Mouse (Mus musculus): ENCODE results near the gene Fam186b. TPM values are rescaled to one million over a fixed set of nuclear protein-coding genes. Genes with fewer than 3 reads are reported as not detected.

The Fam186b gene
- total and polyA plus RNA-seq, 2 experiments, result not detected

DNA sequence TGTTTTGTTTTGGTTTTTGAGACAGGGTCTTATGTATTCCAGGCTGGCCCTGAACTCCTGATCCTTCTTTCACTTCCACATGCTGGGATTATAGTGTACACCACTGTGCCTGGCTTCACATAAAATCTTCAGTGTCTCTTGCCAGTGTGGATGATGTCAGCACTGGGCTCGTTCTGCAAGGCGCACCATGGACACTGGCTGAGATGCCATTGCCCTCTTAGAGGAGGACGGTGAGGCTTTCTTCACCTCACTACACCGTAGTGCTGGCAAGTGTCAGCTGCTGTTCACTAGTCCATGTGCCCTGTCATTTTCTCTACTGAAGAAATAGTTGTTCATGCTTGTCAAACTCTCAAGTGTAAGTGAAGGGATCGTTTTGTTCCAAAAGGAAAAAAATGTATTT, 14.9 kb upstream of the Fam186b start:
- peaks cover 23% of the 10 kb centered on the region; the same call in 1 of the 2 replicates for H3K36me3 ChIP-seq (ENCODE audit: control insufficient read depth, insufficient read depth, low read length)
- no peak for DNase-seq (ENCODE audit: extremely low read depth, low read depth, low spot score)
- no peak overlapping the region for H3K27ac ChIP-seq (replicated peaks; ENCODE audit: insufficient read depth, low read depth, low read length)
- no peaks in the 10 kb centered on the region for H3K4me1 ChIP-seq (ENCODE audit: control insufficient read depth, insufficient read depth, low read length)
- H3K79me2 ChIP-seq (ENCODE audit: control insufficient read depth, insufficient read depth, low read length), result no peaks in the 10 kb centered on the region
- WGBS, result 88% methylated on average over 5 of the region's 5 CpGs
- no peak overlapping the region for H3K4me3 ChIP-seq (ENCODE audit: insufficient read depth, low read depth, low read length)
- H3K27me3 ChIP-seq (ENCODE audit: control insufficient read depth, insufficient read depth, low read length), result no peaks in the 10 kb centered on the region
- H3K9ac ChIP-seq (ENCODE audit: low read depth, low read length), result no peak overlapping the region
- TF ChIP-seq CTCF (IDR thresholded peaks at IDR 0.05; ENCODE audit: low read depth, low read length), result no peak
- no peak for TF ChIP-seq POLR2A (IDR thresholded peaks at IDR 0.05; ENCODE audit: extremely low read depth, insufficient read depth, low read length)

DNA sequence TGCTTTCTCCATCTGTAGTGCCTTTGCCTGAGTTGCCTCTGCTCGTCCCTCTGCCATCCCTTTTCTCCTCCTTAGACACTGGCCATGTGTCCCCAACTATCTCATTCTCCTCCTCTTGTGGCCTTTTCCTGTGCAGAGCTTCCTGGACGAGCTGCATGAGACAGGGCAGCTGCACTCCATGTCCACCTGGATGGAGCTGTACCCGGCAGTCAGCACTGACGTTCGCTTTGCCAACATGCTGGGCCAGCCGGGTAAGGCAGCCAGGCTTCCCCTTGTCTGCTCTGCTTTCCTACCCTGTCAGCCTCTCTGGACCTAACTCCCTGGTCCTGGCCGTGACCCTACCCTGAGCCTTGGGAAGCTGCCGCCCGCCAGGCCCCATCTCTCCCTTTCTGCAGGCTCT, 13.9 kb upstream of the Fam186b start:
- H3K79me2 ChIP-seq (ENCODE audit: control insufficient read depth, insufficient read depth, low read length), result no peaks in the 10 kb centered on the region
- H3K9ac ChIP-seq (ENCODE audit: low read depth, low read length), result no peak overlapping the region
- DNase-seq (ENCODE audit: extremely low read depth, low read depth, low spot score), result no peak
- H3K27ac ChIP-seq (replicated peaks; ENCODE audit: insufficient read depth, low read depth, low read length), result no peak overlapping the region
- no peak for TF ChIP-seq POLR2A (IDR thresholded peaks at IDR 0.05; ENCODE audit: extremely low read depth, insufficient read depth, low read length)
- no peak for TF ChIP-seq CTCF (IDR thresholded peaks at IDR 0.05; ENCODE audit: low read depth, low read length)
- 95% methylated on average over 9 of the region's 9 CpGs for WGBS
- no peaks in the 10 kb centered on the region for H3K4me1 ChIP-seq (ENCODE audit: control insufficient read depth, insufficient read depth, low read length)
- H3K27me3 ChIP-seq (ENCODE audit: control insufficient read depth, insufficient read depth, low read length), result no peaks in the 10 kb centered on the region
- no peak overlapping the region for H3K4me3 ChIP-seq (ENCODE audit: insufficient read depth, low read depth, low read length)
- H3K36me3 ChIP-seq (ENCODE audit: control insufficient read depth, insufficient read depth, low read length), result peaks cover 25% of the 10 kb centered on the region; the same call in 1 of the 2 replicates

DNA sequence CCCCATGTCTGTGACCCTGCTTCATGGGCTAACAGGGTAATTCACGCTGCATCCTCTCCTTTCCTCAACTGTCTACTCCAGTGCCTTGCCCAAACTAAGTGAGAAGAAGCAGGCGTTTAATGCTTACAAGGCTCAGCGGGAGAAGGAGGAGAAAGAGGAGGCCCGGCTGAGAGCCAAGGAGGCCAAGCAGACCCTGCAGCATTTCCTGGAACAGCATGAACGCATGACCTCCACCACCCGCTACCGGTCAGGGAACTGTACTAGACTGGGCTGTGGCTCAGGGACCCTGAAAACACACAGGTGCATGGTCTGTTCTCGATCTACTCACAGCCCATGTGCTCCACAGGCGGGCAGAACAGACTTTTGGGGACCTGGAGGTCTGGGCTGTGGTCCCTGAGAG, 11.8 kb upstream of the Fam186b start:
- peaks cover 24% of the 10 kb centered on the region; the same call in 1 of the 2 replicates for H3K36me3 ChIP-seq (ENCODE audit: control insufficient read depth, insufficient read depth, low read length)
- 74% methylated on average over 9 of the region's 9 CpGs for WGBS
- H3K27ac ChIP-seq (replicated peaks; ENCODE audit: insufficient read depth, low read depth, low read length), result no peak overlapping the region
- no peak overlapping the region for H3K9ac ChIP-seq (ENCODE audit: low read depth, low read length)
- no peak for DNase-seq (ENCODE audit: extremely low read depth, low read depth, low spot score)
- no peaks in the 10 kb centered on the region for H3K27me3 ChIP-seq (ENCODE audit: control insufficient read depth, insufficient read depth, low read length)
- no peaks in the 10 kb centered on the region for H3K4me1 ChIP-seq (ENCODE audit: control insufficient read depth, insufficient read depth, low read length)
- no peaks in the 10 kb centered on the region for H3K79me2 ChIP-seq (ENCODE audit: control insufficient read depth, insufficient read depth, low read length)
- H3K4me3 ChIP-seq (ENCODE audit: insufficient read depth, low read depth, low read length), result no peak overlapping the region
- TF ChIP-seq CTCF (IDR thresholded peaks at IDR 0.05; ENCODE audit: low read depth, low read length) (no peak), POLR2A (IDR thresholded peaks at IDR 0.05; ENCODE audit: extremely low read depth, insufficient read depth, low read length) (no peak)

DNA sequence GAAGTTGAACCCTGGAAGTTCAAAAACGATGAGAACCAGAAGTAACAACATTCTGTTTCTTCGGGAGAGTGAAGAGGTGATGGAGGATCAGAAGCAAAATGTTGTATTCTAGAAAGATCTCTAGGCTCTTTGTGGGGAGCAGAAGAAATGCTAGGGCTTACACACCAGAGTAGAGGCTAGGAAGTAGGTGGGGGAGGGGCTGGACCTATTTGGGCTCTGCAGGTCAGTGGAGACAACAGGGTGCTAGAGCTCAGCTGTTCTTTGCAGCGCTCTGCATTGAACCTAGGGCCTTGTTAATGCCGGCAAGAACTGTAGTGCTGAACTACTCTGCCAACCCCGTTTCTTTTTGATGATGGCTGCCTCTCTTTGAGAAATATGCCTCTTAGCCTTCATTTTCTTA, 525 bp upstream of the Fam186b start:
- Histone ChIP-seq H3K4me1 (ENCODE audit: control insufficient read depth, insufficient read depth, low read length) (peaks cover 7% of the 10 kb centered on the region; the same call in 1 of the 2 replicates), H3K9ac (ENCODE audit: low read depth, low read length) (no peak overlapping the region), H3K27ac (replicated peaks; ENCODE audit: insufficient read depth, low read depth, low read length) (no peak overlapping the region), H3K36me3 (ENCODE audit: control insufficient read depth, insufficient read depth, low read length) (no peaks in the 10 kb centered on the region), H3K4me3 (ENCODE audit: insufficient read depth, low read depth, low read length) (no peak overlapping the region), H3K27me3 (ENCODE audit: control insufficient read depth, insufficient read depth, low read length) (no peaks in the 10 kb centered on the region), H3K79me2 (ENCODE audit: control insufficient read depth, insufficient read depth, low read length) (no peaks in the 10 kb centered on the region)
- TF ChIP-seq POLR2A (IDR thresholded peaks at IDR 0.05; ENCODE audit: extremely low read depth, insufficient read depth, low read length) (no peak), CTCF (IDR thresholded peaks at IDR 0.05; ENCODE audit: low read depth, low read length) (no peak)
- DNase-seq (ENCODE audit: extremely low read depth, low read depth, low spot score), result no peak
- 56% methylated on average over 5 of the region's 5 CpGs for WGBS

DNA sequence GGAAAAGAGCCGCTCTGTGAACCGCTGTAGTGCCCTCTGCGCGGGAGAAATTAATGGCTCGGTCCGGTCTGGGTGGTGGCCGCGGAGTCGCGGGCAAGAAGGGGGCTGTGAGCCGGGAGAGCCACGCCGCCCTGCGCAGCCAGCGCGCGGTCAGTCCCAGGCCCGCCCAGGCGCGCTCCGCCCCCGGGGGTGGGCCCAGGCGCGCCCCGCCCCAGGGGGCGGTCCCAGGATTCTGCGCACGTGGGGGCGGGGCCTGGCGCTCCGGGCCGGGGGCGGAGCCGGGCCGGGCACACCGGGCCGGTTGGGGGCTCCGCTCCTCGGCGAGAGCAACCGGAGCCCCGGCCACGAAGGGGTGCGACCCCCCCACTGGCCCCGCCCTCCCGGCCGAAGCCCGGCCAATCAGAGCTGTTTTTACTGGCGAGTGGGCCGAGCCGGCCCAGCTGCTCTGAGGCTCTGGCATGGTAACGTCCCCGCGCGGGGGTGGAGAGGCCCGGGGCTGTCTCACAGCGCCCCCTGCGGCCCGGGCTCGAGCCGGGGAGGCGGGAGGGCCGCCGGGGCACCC, 794 bp downstream of the Fam186b start, which contains the start of gene Prpf40b:
Gene Prpf40b, plus strand, starts transcription at position 275 of the 562 bp plus-strand sequence.
- Histone ChIP-seq H3K27ac (replicated peaks; ENCODE audit: insufficient read depth, low read depth, low read length) (no peak within 1 kb of the TSS; the same call in 1 of the 2 replicates), H3K79me2 (ENCODE audit: control insufficient read depth, insufficient read depth, low read length) (no peaks in the 10 kb centered on the region), H3K4me1 (ENCODE audit: control insufficient read depth, insufficient read depth, low read length) (peaks cover 7% of the 10 kb centered on the region; the same call in 1 of the 2 replicates), H3K9ac (ENCODE audit: low read depth, low read length) (peak within 1 kb of the TSS; percentile 84), H3K4me3 (ENCODE audit: insufficient read depth, low read depth, low read length) (peak within 1 kb of the TSS; percentile 90), H3K36me3 (ENCODE audit: control insufficient read depth, insufficient read depth, low read length) (no peaks in the 10 kb centered on the region), H3K27me3 (ENCODE audit: control insufficient read depth, insufficient read depth, low read length) (no peaks in the 10 kb centered on the region)
- WGBS, result under 1% methylated on average over 61 of the region's 64 CpGs
- TF ChIP-seq POLR2A (IDR thresholded peaks at IDR 0.05; ENCODE audit: extremely low read depth, insufficient read depth, low read length) (peak; percentile 38; the same call in 1 of the 2 replicates), CTCF (IDR thresholded peaks at IDR 0.05; ENCODE audit: low read depth, low read length) (peak; percentile 43)
- peak; percentile 66 for DNase-seq (ENCODE audit: extremely low read depth, low read depth, low spot score)

DNA sequence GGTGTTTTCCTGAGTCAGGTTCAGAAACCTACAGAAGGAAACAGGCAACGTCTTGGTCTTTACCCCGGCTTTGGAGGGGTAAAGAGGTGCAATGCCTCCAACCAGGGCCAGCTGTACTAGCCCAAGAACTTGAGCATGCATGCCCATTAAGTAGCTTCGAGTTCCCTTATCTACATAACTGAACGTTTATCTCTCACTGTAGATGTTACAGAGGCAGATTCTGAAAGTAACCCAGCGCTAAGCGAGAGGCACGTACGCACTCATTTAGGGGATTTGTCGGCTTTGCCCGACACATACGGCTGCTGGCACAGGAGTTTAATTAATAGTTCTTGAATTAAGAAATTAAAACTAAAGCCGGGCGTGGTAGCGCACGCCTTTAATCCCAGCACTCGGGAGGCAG, 1.4 kb downstream of the Fam186b start:
- Histone ChIP-seq H3K79me2 (ENCODE audit: control insufficient read depth, insufficient read depth, low read length) (no peaks in the 10 kb centered on the region), H3K9ac (ENCODE audit: low read depth, low read length) (peak overlapping the region; percentile 30; the same call in 1 of the 2 replicates), H3K27me3 (ENCODE audit: control insufficient read depth, insufficient read depth, low read length) (no peaks in the 10 kb centered on the region), H3K36me3 (ENCODE audit: control insufficient read depth, insufficient read depth, low read length) (no peaks in the 10 kb centered on the region), H3K4me1 (ENCODE audit: control insufficient read depth, insufficient read depth, low read length) (peaks cover 7% of the 10 kb centered on the region; the same call in 1 of the 2 replicates), H3K4me3 (ENCODE audit: insufficient read depth, low read depth, low read length) (peak overlapping the region; percentile 90), H3K27ac (replicated peaks; ENCODE audit: insufficient read depth, low read depth, low read length) (no peak overlapping the region)
- 14% methylated on average over 16 of the region's 16 CpGs for WGBS
- DNase-seq (ENCODE audit: extremely low read depth, low read depth, low spot score), result no peak
- TF ChIP-seq CTCF (IDR thresholded peaks at IDR 0.05; ENCODE audit: low read depth, low read length), result no peak
- no peak for TF ChIP-seq POLR2A (IDR thresholded peaks at IDR 0.05; ENCODE audit: extremely low read depth, insufficient read depth, low read length)
